Mouse (Mus musculus) ovary, adult 18-20 months (tissue): ENCODE results near the gene Fbxo41.
"Not testable (repeated sequence)": the region's sequence is repeated elsewhere in the genome, so short reads cannot be mapped to it uniquely, and the experiment has no call there.

Experiments used
- DNase-seq: peaks from one replicate; pipeline ENCODE4 v3.0.0; 2022; ENCODE audit warnings: low spot score, mixed read lengths

The Fbxo41 gene

GRCm38 (mm10) chr6:85490252-85490651 is 12.5 kb downstream of the Fbxo41 start:
- no peak for DNase-seq

GRCm38 (mm10) chr6:85489717-85490116 is 13.1 kb downstream of the Fbxo41 start:
- DNase-seq: no peak

GRCm38 (mm10) chr6:85488510-85488909 is 14.3 kb downstream of the Fbxo41 start:
- no peak for DNase-seq

GRCm38 (mm10) chr6:85485738-85486137 is 17.1 kb downstream of the Fbxo41 start:
- DNase-seq: no peak

- DNase-seq: no peak
Measured at GRCm38 (mm10) chr6:85483843-85484721, 18.7 kb downstream of the Fbxo41 start.

- no peak for DNase-seq
Measured at GRCm38 (mm10) chr6:85480685-85481084, 22.1 kb downstream of the Fbxo41 start.

GRCm38 (mm10) chr6:85479979-85480378 is 22.8 kb downstream of the Fbxo41 start:
- no peak for DNase-seq

GRCm38 (mm10) chr6:85478416-85478815 is 24.4 kb downstream of the Fbxo41 start:
- DNase-seq: no peak

GRCm38 (mm10) chr6:85477366-85477917 is 25.4 kb downstream of the Fbxo41 start:
- no peak for DNase-seq

- DNase-seq: no peak
Measured at GRCm38 (mm10) chr6:85475581-85475980, 27.2 kb downstream of the Fbxo41 start.

- DNase-seq: no peak
Measured at GRCm38 (mm10) chr6:85472542-85472941, 30.3 kb downstream of the Fbxo41 start.

- no peak for DNase-seq
Measured at GRCm38 (mm10) chr6:85471962-85472361, 30.8 kb downstream of the Fbxo41 start.

GRCm38 (mm10) chr6:85469660-85470430 is 32.9 kb downstream of the Fbxo41 start:
- no peak for DNase-seq

GRCm38 (mm10) chr6:85465381-85465780 is 37.4 kb downstream of the Fbxo41 start:
- DNase-seq: no peak

GRCm38 (mm10) chr6:85459621-85460020 is 43.2 kb downstream of the Fbxo41 start:
- DNase-seq: no peak

- no peak for DNase-seq
Measured at GRCm38 (mm10) chr6:85452816-85453215, 50.0 kb downstream of the Fbxo41 start.

GRCm38 (mm10) chr6:85452411-85452665 is 50.5 kb downstream of the Fbxo41 start:
- no peak for DNase-seq

GRCm38 (mm10) chr6:85451664-85452410 is 51.0 kb downstream of the Fbxo41 start, which contains the start of gene Pradc1:
Pradc1 (minus strand) TSS chr6:85451970.
- peak; percentile 98 for DNase-seq

- peak; percentile 97 for DNase-seq
Measured at GRCm38 (mm10) chr6:85450697-85451663, 51.8 kb downstream of the Fbxo41 start, which contains the start of gene Cct7. Cct7 (plus strand) TSS chr6:85451514.

GRCm38 (mm10) chr6:85450140-85450539 is 52.7 kb downstream of the Fbxo41 start:
- not testable (repeated sequence) for DNase-seq

- no peak for DNase-seq
Measured at GRCm38 (mm10) chr6:85447351-85447750, 55.4 kb downstream of the Fbxo41 start.
